Mouse (Mus musculus) liver, embryonic 14.5 days (tissue): ENCODE results near the gene Btaf1.

Experiments
- CTCF ChIP-seq: IDR thresholded peaks from 2 replicates; pipeline ENCODE4 v1.5.1; 2016; ENCODE audit warnings: antibody characterized with exemption, low read depth, control low read depth
- EP300 ChIP-seq: IDR thresholded peaks from 2 replicates; pipeline ENCODE4 v1.6.1; 2016; ENCODE audit warnings: antibody characterized with exemption, low read depth

DNA sequence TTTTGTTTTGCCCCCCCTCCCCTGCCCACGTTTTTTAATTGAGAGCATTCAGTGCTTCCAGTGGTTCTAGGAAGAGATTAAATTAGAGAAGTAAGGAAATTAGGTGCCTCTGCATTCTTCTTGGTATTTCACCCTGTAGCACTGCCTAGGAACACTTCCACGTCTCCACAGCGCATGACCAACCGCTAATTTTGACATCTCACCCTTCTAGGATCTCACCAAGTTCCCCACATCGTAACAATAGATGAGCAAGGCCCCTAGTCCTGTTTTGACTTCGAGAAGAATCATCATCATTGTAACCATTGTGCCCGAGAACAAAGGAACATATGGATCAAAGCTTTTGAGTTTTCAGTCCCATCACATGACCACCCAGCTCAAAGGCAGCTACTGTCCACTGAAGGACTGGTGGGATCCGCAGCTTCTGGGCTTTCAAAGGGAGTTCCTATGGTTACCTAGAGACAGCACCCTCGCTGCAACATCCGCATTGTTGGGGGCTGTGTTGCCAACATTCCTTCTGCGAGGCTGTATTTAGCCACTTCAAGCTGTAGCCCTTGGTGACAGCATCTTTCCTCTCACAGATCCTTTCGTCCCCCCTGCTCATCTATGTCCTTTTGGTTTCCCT is 15.3 kb upstream of the Btaf1 start:
- TF ChIP-seq CTCF (no peak), EP300 (no peak)
